Mouse (Mus musculus) right cerebral cortex, adult 2 months (tissue): ENCODE data around the gene Iqgap2.

ENCODE experiments used
- DNase-seq, 2 experiments: peaks; one replicate each; pipeline ENCODE4 v3.0.0; 2021 to 2022; ENCODE audit warnings: low spot score in 2 of 2

Iqgap2 gene

GRCm38 (mm10) chr13:95587628-95588027 is 304.1 kb downstream of the Iqgap2 start:
- DNase-seq, result no peak

DNA sequence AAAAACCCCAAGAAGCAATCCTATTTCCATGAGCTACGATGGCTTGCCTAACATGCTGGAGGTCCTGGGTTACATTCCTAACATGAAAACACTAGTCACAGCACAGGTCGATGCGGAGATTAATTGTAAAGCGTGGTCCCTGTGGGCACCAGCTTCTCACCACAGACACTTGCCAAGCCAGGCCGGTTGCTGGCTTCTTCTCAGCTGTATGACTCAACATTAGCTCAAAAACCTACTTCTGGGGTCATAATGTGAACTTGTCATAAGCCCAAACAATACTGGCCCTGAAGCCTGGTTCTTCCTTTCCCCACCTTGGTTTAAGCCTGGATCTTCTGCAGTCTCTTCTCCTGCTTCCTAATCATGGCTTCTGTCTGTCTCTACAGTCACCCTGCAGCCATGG is 306.8 kb downstream of the Iqgap2 start:
- DNase-seq, result no peak

DNA sequence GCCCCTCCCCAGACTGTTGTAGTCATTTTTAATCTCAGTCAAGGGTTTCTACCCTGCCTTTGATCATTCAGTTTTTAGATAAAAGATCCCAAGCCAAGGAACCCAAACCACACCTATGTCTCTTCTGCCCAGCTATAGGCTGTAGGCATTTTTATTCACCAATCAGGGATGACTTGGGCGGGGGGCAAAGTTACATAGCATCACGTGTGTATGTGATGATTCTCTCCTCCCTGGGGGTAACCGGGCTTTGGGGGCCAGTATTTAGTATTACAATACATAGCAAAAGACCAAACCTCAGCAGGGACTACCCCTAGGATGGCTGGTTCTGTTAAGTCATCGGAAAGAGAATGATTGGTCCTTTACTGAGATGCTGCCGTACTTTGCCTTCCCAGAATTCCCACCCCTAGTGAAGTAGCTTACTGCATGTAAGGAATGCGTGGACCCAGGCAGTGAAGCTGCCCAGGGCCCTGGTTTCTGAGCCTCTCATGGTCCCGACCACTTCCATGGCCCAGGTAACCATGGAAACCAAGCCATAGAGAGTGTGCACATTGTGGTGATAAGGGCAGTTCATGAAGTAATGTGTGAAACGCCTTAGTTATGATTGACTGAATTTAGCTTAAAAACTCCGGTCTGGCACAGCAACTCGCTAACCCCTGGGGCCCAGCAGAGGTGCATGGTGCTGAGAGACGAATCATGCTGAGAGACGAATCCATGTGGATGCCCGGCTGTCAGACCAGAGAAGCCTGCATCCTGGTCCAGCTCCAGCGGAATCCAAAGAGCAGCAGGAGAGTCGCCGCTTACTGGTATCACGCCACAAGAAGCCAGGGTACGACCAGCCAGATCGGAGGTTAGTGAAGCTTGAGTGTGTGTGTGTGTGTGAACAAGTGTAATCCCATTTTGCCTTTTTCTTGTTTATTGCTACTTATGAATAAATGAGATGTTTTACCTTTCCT is 308.2 kb downstream of the Iqgap2 start:
- no peak for DNase-seq

DNA sequence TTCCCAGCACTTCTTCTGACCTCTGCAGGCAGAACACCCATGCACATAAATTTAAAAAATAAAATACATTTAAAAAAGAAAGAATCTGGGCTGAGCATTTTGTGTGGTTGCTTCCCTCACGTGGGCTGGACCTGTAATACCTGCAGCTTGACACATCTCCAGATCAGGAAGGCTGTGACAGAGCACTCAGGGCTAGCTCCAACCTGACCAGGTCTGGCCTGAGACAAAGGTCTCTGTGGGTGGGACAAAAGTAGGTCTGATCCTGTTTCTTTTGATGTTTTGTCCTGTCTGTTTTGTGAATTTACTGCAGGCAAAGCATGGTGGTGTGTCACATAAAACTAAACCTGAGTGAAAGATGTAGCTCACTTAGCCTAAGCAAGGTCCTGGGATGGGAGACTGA is 309.9 kb downstream of the Iqgap2 start:
- DNase-seq, result no peak

- no peak for DNase-seq
These were observed 313.6 kb downstream of the Iqgap2 start for GRCm38 (mm10) chr13:95578016-95578697.
